Mouse (Mus musculus) liver, adult 2 months (tissue): ENCODE data around the gene Gm28729.

Experiments
- CTCF ChIP-seq: fragments of 200-500 bp; IDR thresholded peaks from 2 replicates; pipeline ENCODE4 v1.5.1; 2011; ENCODE audit warnings: low read depth, low read length, control low read depth
- POLR2A ChIP-seq: fragments of 200-500 bp; IDR thresholded peaks from 2 replicates; pipeline ENCODE4 v1.6.1; 2011; ENCODE audit warnings: low read length, control low read depth; ENCODE audit not compliant: insufficient read depth; ENCODE audit errors: extremely low read depth

GRCm38 (mm10) chr9:96491810-96492209, 33.3 kb downstream of the Gm28729 start:
- TF ChIP-seq POLR2A (no peak), CTCF (peak; percentile 84)
